Mouse (Mus musculus): ENCODE data around the gene Col4a1.

Gene Col4a1

DNA sequence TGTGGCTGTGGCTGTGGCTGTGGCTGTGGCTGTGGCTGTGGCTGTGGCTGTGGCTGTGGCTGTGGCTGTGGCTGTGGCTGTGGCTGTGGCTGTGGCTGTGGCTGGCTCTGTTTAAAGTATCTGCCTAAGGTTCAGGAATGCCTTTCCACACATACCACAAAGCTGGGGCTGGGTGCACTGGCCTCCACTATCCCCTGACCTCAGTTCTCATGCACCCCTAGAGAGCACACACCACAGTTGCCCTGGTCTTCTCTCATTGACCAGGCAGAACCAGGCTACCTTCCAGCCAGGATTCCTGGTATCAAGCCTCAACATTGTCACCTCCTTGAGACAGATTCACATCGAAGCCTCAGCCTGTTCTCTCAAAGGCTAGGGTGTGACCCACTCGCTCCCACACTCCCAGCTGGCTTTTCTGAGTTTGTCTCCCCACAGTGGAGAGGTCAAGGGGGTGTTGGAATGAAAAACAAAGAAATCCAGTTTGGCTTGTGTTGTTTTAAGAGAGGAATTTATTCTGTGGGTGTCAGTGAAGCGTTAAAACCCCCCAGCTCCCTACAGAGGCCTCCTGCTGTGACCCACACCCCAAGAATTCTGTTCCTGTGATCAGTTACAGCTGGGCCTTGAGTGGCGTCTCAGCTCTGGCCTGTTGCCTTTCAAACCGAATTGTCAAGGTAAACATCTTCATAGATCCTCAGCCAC, 15.2 kb upstream of the Col4a1 start:
- DNase-seq (ENCODE audit: low spot score): no peak

- no peak for DNase-seq (ENCODE audit: low spot score)
Observed at GRCm38 (mm10) chr8:11327298-11327697, 14.7 kb upstream of the Col4a1 start.

DNA sequence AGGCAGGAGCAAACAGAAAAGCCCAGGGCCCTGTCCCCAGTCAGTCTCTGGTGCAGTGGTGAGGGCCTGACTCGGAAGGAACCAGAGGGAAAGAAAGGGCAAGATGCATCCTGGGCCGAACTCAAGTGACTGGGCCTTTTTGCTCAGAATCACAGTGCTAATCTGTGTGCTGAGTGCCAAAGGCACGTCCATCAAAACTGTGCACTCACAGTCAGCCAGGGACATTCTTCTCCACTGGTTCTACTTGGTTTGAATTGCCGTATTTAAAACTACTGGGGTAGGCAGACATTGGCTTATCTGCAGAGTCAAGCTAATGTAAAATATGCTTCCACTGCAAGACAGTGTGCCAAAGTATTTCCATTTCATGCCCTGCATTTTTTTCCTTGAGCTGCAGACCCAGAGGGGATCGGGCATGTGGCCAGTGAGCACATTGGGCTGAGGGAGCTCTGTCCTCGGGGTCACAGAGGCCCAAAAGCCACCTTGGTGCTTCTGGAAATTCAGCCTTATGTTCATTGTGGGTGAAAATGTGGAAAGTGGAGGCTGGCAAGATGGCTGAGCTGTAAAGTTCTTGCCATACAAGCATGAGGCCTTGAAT, 12.3 kb upstream of the Col4a1 start:
- DNase-seq (ENCODE audit: low spot score): no peak

DNA sequence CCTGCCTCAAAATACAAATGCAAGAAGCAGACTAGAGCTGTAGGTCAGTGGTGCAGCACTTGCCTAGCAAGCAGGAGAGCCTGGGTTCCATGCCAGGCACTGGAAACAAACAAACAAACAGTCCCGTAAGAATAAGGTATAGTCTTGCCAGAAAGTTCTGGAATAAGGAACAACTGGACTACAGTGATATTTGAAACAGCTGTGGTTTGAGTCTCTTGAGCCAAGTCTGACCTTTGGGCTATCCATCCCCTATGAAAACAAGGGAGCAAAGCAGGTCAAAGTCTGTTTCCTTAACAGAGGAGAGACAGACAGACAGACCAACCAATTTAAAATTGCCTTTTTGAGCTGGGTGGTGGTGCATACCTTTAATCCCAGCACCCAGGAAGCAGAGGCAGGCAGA, 11.1 kb upstream of the Col4a1 start:
- no peak for DNase-seq (ENCODE audit: low spot score)

- no peak for DNase-seq (ENCODE audit: low spot score)
Observed at GRCm38 (mm10) chr8:11322724-11323585, 10.3 kb upstream of the Col4a1 start.

- DNase-seq (ENCODE audit: low spot score): no peak
Observed at GRCm38 (mm10) chr8:11321841-11322240, 9.2 kb upstream of the Col4a1 start.

DNA sequence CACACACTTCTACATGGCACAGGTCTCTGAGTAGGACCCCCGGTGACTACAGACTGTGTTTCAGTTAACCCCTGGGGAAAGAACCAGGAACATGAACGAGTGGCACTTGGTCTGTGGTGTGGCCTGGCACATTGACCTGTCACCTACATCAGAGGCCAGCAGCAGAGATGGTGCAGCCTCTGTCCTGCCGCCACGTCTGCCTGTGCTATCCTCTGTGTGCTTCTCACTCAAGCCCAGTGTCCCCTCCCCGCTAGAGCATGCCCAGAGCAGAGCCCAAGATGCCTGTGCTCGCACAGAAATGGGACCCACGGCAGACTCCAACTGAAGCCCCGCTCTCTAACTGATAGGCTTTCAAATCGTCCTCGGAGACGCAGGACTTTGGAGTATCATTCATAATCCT, 6.8 kb upstream of the Col4a1 start:
- DNase-seq (ENCODE audit: low spot score): no peak

DNA sequence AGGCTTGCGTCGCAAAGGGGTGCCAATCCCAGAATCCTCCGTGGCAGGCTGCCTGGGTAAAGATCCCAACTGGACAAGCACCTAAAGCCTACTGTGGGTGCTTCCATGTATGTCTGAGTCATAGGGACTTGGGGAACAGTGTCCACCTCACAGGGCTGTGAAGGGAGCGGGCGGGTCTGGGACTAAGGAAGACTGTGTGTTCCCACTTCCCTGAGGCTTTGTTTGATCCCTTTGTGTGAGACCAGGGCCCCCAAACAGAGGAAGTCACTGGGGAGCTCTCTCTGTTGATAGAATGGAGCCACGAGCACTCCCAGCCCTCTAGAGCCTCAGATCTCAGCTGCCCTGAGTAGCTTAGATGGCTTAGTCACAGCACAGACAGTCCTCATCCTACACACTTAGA, 3.5 kb upstream of the Col4a1 start:
- DNase-seq (ENCODE audit: low spot score): no peak

GRCm38 (mm10) chr8:11315179-11315943, 2.7 kb upstream of the Col4a1 start:
- DNase-seq (ENCODE audit: low spot score): no peak

GRCm38 (mm10) chr8:11314613-11315012, 2.0 kb upstream of the Col4a1 start:
- no peak for DNase-seq (ENCODE audit: low spot score)

DNA sequence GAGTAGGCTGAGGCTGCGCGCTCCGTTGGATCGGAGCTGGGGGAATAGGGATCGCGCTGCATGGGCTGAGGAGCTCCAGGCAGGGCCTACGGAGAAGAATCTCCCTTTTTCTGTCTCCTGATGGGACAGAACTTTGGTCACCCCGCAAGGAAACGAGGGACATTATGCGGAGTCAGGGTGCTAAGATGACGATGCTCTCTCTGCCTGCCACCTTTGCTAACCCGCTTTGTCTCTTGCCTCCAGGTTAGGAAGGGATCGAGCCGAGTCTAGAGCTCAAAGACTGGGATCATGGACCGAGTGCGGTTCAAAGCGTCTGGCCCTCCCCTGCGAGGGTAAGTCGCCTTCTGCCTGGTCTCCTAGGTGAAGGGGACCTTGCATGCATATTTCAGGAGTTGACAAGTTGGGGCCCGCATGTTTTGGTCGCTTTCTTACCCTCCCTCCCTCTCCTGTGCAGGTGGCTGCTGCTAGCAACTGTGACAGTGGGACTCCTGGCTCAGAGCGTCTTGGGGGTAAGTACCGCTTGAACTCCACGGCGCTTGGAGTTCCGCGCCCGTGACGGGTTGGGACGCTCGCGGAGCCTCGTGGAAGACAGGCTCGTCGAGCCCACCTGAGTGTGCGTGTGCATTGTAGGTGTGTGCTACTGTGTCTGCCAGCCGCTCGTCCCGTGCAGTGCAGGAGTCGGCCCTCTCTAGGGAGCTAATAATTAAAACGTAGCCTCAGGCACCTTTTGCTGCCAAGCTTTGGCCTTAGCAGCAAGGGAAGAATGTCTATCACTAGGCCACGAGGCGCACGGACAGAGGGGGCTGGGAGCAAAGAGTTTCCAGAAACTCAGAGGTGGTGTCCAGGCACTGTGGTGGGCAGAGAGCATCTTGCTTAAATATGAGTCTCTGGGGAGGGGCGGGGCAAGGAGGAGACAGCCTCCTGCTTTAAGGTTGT, 818 bp upstream of the Col4a1 start:
- no peak for DNase-seq (ENCODE audit: low spot score)

GRCm38 (mm10) chr8:11311681-11312348, 811 bp downstream of the Col4a1 start:
- no peak for DNase-seq (ENCODE audit: low spot score)

DNA sequence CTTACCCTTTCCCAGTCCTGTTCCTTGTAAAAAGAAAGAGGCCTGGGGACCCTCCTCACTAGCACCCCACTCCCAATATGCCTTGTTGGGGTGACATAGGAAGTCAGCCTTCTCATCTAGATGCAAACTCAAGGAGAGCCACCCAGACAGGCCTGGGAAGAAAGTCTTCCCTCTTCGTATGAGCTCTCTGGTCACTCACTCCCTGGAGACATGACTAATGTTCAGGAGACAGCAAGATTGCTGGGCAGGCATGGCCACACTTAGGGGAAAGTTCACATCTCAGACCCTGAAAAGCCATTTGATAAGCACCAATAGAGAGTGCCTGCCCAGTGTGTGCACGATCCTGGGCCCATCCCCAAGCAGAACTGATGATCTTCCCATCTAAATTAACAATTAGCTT, 2.6 kb downstream of the Col4a1 start:
- DNase-seq (ENCODE audit: low spot score): no peak

GRCm38 (mm10) chr8:11309226-11309625, 3.4 kb downstream of the Col4a1 start:
- DNase-seq (ENCODE audit: low spot score): no peak

GRCm38 (mm10) chr8:11308570-11308998, 4.0 kb downstream of the Col4a1 start:
- no peak for DNase-seq (ENCODE audit: low spot score)

DNA sequence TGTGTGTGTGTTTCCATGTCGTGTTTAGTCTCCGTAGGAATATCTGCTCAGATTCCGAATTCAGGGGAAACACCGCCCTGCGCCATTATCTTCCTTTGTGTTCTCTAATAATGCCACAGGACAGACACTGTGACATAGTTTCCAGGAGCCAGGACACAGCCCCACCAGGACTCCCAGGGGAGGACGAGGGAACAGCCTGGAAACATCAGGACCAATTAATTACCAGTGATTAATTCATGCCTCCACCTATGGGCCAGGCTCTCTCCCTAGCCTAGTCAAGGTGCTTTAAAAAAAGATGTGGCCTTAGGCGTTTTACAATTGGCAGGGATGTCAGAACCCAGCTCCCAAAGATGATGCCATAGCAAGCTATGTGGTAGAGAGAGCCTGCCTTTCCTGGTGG, 5.2 kb downstream of the Col4a1 start:
- DNase-seq (ENCODE audit: low spot score): no peak

DNA sequence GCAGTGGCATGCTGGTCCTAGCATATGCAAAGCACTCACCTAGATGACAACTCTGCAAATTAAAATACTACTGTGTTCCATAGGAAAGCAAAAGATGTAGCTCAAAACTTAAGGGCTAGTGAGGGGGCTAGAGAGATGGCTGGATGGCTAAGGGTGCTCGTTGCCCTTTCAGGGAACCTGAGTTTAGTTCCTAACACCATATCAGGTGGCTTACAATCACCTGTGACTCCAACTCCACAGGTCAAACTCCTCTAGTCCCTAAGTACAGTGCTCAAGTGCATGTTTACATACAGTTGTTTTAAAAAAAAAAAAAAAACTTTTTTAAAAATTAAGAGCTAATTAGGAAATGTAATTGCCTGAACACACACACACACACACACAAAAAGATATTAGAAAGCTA, 7.1 kb downstream of the Col4a1 start:
- DNase-seq (ENCODE audit: low spot score): no peak

- DNase-seq (ENCODE audit: low spot score): no peak
Observed at GRCm38 (mm10) chr8:11304027-11304601, 8.5 kb downstream of the Col4a1 start.

DNA sequence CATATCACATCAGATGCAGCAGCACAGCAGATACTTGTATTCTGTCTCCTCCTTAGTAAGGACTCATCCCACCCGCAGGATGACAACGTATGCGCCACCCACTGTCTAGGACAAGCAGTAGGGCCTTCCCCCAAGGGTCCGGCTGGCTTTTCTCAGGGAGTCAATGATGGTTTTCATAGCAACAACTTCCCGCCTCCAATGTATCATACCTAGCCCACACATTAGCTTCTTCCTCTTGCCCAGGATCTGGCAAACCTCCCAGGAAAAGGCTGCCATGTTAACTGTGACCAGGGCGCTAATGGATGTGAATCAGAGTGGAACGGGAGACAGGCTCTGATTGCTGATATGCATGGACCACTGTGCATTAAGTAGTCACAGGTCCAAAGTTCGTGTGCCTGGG, 12.2 kb downstream of the Col4a1 start:
- DNase-seq (ENCODE audit: low spot score): no peak

DNA sequence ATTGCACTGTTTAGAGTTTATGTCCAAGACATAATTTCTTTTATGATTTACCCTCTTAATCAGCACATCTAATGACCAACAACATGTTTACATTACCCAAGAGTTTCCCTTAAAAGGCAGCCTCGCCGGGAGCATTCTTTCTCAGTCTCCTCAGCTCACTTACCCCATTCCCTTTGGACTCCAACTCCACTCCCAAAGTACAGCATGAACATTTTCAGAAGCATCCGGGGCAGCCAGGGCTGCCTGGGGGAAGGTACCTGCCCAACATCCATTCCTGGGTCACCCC, 13.4 kb downstream of the Col4a1 start:
- no peak for DNase-seq (ENCODE audit: low spot score)

Measured in ovary, adult 18-20 months (tissue).